Mouse (Mus musculus): Measurements from ENCODE around the gene Apc2. TPM values are rescaled to one million over a fixed set of nuclear protein-coding genes. Genes with fewer than 3 reads are reported as not detected.
A peak's percentile ranks its signal among the peaks of the same experiment; 100 is the strongest.

Gene Apc2
- polyA plus RNA-seq, 1 experiment from 2014 or later, result 0.96 TPM

GRCm38 (mm10) chr10:80348244-80348781 is 52.5 kb downstream of the Apc2 start, which contains the start of gene Adamtsl5:
TSS of gene Adamtsl5 (minus strand) at chr10:80348412.
- ATAC-seq (replicated peaks; ENCODE audit: insufficient number of reproducible peaks, insufficient read depth, low FRiP score, low read depth), result peak; percentile 51

DNA sequence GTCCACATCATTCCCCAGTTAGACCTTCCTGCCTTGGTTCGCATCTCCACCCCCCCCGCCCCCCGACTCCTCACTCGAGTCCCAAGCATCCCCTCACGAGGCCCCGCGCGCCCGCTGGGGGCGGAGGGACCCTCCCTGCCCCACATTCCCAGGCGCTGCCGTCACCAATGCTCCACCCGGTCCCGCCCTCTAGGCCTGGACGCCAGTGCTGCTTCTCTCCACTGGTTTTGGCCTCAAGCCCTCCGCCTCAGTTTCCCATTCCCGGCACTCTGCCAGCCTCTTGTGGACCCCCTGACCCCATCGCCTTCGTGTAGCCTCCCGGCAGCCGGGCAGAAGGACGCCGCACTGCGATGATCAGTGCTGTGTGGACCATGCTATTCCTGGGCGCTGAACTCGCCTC is 53.2 kb downstream of the Apc2 start:
- Histone ChIP-seq H3K9ac (peak overlapping the region; percentile 61; the same call in 1 of the 2 replicates), H3K36me3 (no peaks in the 10 kb centered on the region), H3K4me3 (peak overlapping the region; percentile 52), H3K4me1 (replicated peaks) (peaks cover 36% of the 10 kb centered on the region), H3K4me2 (peak overlapping the region; percentile 82), H3K27me3 (peaks cover 98% of the 10 kb centered on the region), H3K27ac (no peak overlapping the region), H3K9me3 (replicated peaks) (no peaks in the 10 kb centered on the region)
- no peak for ATAC-seq (replicated peaks; ENCODE audit: insufficient number of reproducible peaks, insufficient read depth, low FRiP score, low read depth)
- 18% methylated on average over 26 of the region's 26 CpGs for WGBS

More at GRCm38 (mm10) chr10:80348244-80348781, 52.5 kb downstream of the Apc2 start, which contains the start of gene Adamtsl5:
- Histone ChIP-seq H3K4me2 (peak within 1 kb of the TSS; percentile 82), H3K4me1 (replicated peaks) (peaks cover 42% of the 10 kb centered on the region), H3K9ac (peak within 1 kb of the TSS; percentile 61), H3K27me3 (peaks cover 98% of the 10 kb centered on the region), H3K36me3 (no peaks in the 10 kb centered on the region), H3K9me3 (replicated peaks) (no peaks in the 10 kb centered on the region), H3K27ac (peak within 1 kb of the TSS; percentile 31), H3K4me3 (peak within 1 kb of the TSS; percentile 52)
- under 1% methylated on average over 42 of the region's 42 CpGs for WGBS

- 4% methylated on average over 7 of the region's 7 CpGs for WGBS
- peak; percentile 73 for ATAC-seq (replicated peaks; ENCODE audit: insufficient number of reproducible peaks, insufficient read depth, low FRiP score, low read depth)
Observed at GRCm38 (mm10) chr10:80350292-80350691, 54.5 kb downstream of the Apc2 start.

GRCm38 (mm10) chr10:80351896-80352295 is 56.1 kb downstream of the Apc2 start:
- Histone ChIP-seq H3K27ac (no peak overlapping the region), H3K27me3 (peaks cover 98% of the 10 kb centered on the region), H3K4me1 (replicated peaks) (peaks cover 33% of the 10 kb centered on the region), H3K9me3 (replicated peaks) (no peaks in the 10 kb centered on the region), H3K9ac (no peak overlapping the region), H3K4me2 (no peak overlapping the region), H3K36me3 (no peaks in the 10 kb centered on the region), H3K4me3 (no peak overlapping the region)
- 31% methylated on average over 11 of the region's 11 CpGs for WGBS
- ATAC-seq (replicated peaks; ENCODE audit: insufficient number of reproducible peaks, insufficient read depth, low FRiP score, low read depth), result no peak

More at GRCm38 (mm10) chr10:80350292-80350691, 54.5 kb downstream of the Apc2 start:
- peaks cover 24% of the 10 kb centered on the region for H3K4me1 ChIP-seq (replicated peaks)
- no peak overlapping the region for H3K4me3 ChIP-seq
- H3K36me3 ChIP-seq, result no peaks in the 10 kb centered on the region
- no peak overlapping the region for H3K4me2 ChIP-seq
- H3K9ac ChIP-seq, result no peak overlapping the region
- H3K9me3 ChIP-seq (replicated peaks), result no peaks in the 10 kb centered on the region
- peaks cover 97% of the 10 kb centered on the region for H3K27me3 ChIP-seq
- no peak overlapping the region for H3K27ac ChIP-seq

DNA sequence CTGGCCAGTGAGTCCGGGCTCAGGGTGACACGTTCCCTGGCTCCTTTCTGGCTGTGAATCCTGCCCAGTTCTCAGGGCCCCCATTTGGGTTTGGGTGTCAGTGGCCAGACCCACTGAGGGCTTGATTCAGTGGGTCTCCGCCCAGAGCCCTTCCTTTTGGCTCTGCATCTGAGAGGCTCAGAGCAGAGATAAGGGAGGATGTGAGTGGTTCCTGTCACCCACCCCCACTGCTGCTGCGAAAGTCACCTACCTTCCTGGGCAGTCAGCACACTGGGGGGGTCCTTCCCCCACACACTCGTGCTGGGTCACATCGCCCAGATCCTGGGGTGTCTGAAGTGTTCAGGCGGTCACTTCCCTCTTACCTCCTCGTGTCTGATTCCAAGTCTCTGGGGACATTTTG is 57.0 kb downstream of the Apc2 start:
- WGBS, result 40% methylated on average over 8 of the region's 8 CpGs
- H3K27ac ChIP-seq, result no peak overlapping the region

GRCm38 (mm10) chr10:80355431-80355830 is 59.7 kb downstream of the Apc2 start:
- ATAC-seq (replicated peaks; ENCODE audit: insufficient number of reproducible peaks, insufficient read depth, low FRiP score, low read depth), result no peak
- Histone ChIP-seq H3K4me2 (no peak overlapping the region), H3K27ac (no peak overlapping the region), H3K4me1 (replicated peaks) (peaks cover 17% of the 10 kb centered on the region), H3K27me3 (peaks cover 99% of the 10 kb centered on the region), H3K9ac (no peak overlapping the region), H3K9me3 (replicated peaks) (no peaks in the 10 kb centered on the region), H3K36me3 (no peaks in the 10 kb centered on the region), H3K4me3 (no peak overlapping the region)
- WGBS, result 12% methylated on average over 9 of the region's 9 CpGs

More for the DNA sequence above, 57.0 kb downstream of the Apc2 start:
- H3K36me3 ChIP-seq, result no peaks in the 10 kb centered on the region
- no peak overlapping the region for H3K4me2 ChIP-seq
- peaks cover 98% of the 10 kb centered on the region for H3K27me3 ChIP-seq
- no peak overlapping the region for H3K4me3 ChIP-seq
- H3K4me1 ChIP-seq (replicated peaks), result peaks cover 29% of the 10 kb centered on the region
- H3K9ac ChIP-seq, result no peak overlapping the region
- no peaks in the 10 kb centered on the region for H3K9me3 ChIP-seq (replicated peaks)
- ATAC-seq (replicated peaks; ENCODE audit: insufficient number of reproducible peaks, insufficient read depth, low FRiP score, low read depth), result no peak

DNA sequence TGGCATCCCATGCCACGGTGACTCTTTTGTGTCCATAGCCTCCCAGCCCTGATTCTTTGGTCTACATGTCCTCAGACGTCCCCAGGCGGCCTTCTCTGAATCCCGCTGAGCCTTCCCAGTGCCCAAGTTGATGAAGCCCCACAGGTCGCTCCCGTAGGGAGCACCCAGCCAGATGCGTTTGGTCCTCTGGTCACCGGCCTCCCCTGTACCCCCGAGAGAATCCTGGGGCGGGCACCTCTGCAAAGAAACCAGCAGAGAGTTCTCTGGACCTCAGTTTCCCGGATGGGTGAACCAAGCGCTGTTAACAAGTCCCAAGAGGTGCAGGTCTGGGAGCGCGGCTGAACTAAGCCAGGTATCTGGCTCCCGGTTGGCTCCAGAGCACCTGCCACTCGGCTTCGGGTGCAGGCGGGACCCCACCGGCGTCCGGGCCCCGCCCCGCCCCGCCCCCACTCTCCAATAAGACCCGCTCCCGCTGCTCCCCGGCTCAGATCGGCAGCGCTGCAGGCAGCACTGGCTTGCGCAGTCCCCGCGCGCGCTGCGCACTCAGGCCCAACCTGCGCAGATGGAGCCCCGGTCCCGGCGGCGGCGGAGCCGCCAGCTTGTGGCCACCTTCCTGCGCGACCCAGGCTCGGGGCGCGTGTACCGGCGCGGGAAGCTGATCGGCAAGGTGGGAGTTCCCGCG is 60.4 kb downstream of the Apc2 start, which contains the start of gene Plk5:
Plk5 (plus strand) TSS at position 459 of the 682 bp plus-strand sequence.
- Histone ChIP-seq H3K4me3 (peak within 1 kb of the TSS; percentile 27), H3K9ac (no peak within 1 kb of the TSS), H3K4me2 (peak within 1 kb of the TSS; percentile 58), H3K27me3 (peaks cover 99% of the 10 kb centered on the region), H3K27ac (no peak within 1 kb of the TSS), H3K36me3 (no peaks in the 10 kb centered on the region), H3K4me1 (replicated peaks) (peaks cover 16% of the 10 kb centered on the region), H3K9me3 (replicated peaks) (no peaks in the 10 kb centered on the region)
- no peak for ATAC-seq (replicated peaks; ENCODE audit: insufficient number of reproducible peaks, insufficient read depth, low FRiP score, low read depth)
- 2% methylated on average over 52 of the region's 53 CpGs for WGBS

- Histone ChIP-seq H3K9me3 (replicated peaks) (no peaks in the 10 kb centered on the region), H3K27me3 (peaks cover 94% of the 10 kb centered on the region), H3K27ac (no peak overlapping the region), H3K4me1 (replicated peaks) (peaks cover 16% of the 10 kb centered on the region), H3K36me3 (no peaks in the 10 kb centered on the region), H3K4me3 (peak overlapping the region; percentile 27), H3K9ac (no peak overlapping the region), H3K4me2 (peak overlapping the region; percentile 58)
- WGBS, result 3% methylated on average over 34 of the region's 34 CpGs
- no peak for ATAC-seq (replicated peaks; ENCODE audit: insufficient number of reproducible peaks, insufficient read depth, low FRiP score, low read depth)
Observed at GRCm38 (mm10) chr10:80356737-80357136, 61.0 kb downstream of the Apc2 start.

- no peak overlapping the region for H3K27ac ChIP-seq
- no peak for ATAC-seq (replicated peaks; ENCODE audit: insufficient number of reproducible peaks, insufficient read depth, low FRiP score, low read depth)
- 28% methylated on average over 7 of the region's 7 CpGs for WGBS
- no peak overlapping the region for H3K4me2 ChIP-seq
- peaks cover 16% of the 10 kb centered on the region for H3K4me1 ChIP-seq (replicated peaks)
- no peaks in the 10 kb centered on the region for H3K9me3 ChIP-seq (replicated peaks)
- H3K36me3 ChIP-seq, result no peaks in the 10 kb centered on the region
- no peak overlapping the region for H3K4me3 ChIP-seq
- H3K27me3 ChIP-seq, result peaks cover 88% of the 10 kb centered on the region
- H3K9ac ChIP-seq, result no peak overlapping the region
Observed at GRCm38 (mm10) chr10:80357336-80357735, 61.6 kb downstream of the Apc2 start.

DNA sequence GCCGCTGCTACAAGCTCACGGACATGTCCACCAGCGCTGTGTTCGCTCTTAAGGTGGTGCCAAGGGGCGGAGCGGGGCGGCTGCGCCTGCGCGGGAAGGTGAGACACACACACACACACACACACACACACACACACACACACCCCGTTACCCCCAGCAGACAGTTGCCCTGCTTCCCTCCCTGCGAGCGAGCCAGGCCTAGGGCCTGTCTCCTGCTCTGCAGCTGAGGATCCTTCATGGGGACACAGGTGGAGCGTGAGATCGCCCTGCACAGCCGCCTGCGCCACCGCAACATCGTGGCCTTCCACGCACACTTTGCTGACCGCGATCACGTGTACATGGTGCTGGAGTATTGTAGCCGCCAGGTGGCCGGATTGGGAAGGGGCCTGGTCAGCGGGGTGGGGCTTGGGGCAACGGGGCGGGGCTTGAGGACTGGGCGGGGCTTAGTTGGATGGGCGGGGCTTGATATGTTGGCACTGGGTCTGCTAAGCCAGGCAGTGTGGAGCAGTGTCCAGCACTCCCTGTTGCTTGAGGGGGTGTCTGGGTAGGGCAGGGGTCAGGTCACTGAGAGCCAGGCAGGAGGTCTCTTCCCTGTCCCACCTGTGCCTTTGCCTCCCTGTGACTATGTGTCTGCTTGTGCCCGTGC is 62.3 kb downstream of the Apc2 start:
- peak overlapping the region; percentile 27 for H3K4me3 ChIP-seq
- peaks cover 16% of the 10 kb centered on the region for H3K4me1 ChIP-seq (replicated peaks)
- H3K9me3 ChIP-seq (replicated peaks), result no peaks in the 10 kb centered on the region
- H3K27me3 ChIP-seq, result peaks cover 84% of the 10 kb centered on the region
- H3K4me2 ChIP-seq, result peak overlapping the region; percentile 49
- no peak overlapping the region for H3K27ac ChIP-seq
- no peaks in the 10 kb centered on the region for H3K36me3 ChIP-seq
- H3K9ac ChIP-seq, result no peak overlapping the region
- 8% methylated on average over 31 of the region's 31 CpGs for WGBS
- 0 out of 2 replicates have a peak, but pooled peaks have one; percentile 10 for ATAC-seq (replicated peaks; ENCODE audit: insufficient number of reproducible peaks, insufficient read depth, low FRiP score, low read depth)

DNA sequence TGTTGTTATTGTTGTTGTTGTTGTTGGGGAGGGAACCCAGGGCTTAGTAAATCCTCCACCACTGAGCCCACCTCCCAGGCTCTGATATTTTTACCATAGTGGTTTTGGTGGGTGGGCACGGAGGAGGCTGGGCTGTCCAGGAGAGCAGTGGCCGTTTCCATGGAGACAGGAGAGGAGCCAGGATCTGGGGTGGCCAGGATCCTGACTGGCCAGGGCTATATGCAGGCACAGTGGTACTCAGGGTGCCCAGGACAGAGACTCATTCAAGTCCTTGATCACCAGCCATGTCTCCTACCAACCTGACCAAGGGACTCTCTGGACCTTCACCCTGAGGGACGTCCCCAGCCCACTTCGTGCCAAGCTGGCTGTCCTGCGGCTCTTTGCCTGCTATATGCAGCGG is 68.0 kb downstream of the Apc2 start:
- H3K9me3 ChIP-seq (replicated peaks), result no peaks in the 10 kb centered on the region
- no peaks in the 10 kb centered on the region for H3K36me3 ChIP-seq
- no peak overlapping the region for H3K4me2 ChIP-seq
- peaks cover 65% of the 10 kb centered on the region for H3K27me3 ChIP-seq
- H3K9ac ChIP-seq, result no peak overlapping the region
- no peak for ATAC-seq (replicated peaks; ENCODE audit: insufficient number of reproducible peaks, insufficient read depth, low FRiP score, low read depth)
- WGBS, result 44% methylated on average over 6 of the region's 6 CpGs
- no peaks in the 10 kb centered on the region for H3K4me1 ChIP-seq (replicated peaks)
- no peak overlapping the region for H3K27ac ChIP-seq
- no peak overlapping the region for H3K4me3 ChIP-seq

All from heart, embryonic 15.5 days (tissue).